Mouse (Mus musculus): ENCODE results near the gene Spsb2.
"Not testable (repeated sequence)": the region's sequence is repeated elsewhere in the genome, so short reads cannot be mapped to it uniquely, and the experiment has no call there.

The Spsb2 gene

DNA sequence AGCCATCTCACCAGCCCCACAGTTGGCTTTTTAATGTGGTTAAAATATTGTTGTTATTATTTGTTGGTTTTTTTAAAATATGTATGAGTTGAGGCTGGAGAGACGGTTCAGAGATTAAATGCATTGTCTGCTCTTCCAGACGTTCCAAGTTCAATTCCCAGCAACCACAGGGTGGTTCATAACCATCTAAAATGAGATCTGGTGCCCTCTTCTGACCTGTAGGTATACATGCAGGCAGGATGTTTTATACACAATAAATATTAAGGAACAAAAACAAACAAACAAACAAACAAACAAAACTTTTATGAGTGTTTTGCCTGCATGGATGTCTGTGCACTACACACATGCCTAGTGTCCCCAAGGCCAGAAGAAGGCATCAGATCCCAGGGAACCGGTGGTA lies 5.4 kb upstream of the Spsb2 start:
- DNase-seq (ENCODE audit: low spot score): no peak

GRCm38 (mm10) chr6:124803691-124804090 lies 4.8 kb upstream of the Spsb2 start:
- not testable (repeated sequence) for DNase-seq (ENCODE audit: low spot score)

GRCm38 (mm10) chr6:124804341-124804740 lies 4.1 kb upstream of the Spsb2 start:
- no peak for DNase-seq (ENCODE audit: low spot score)

GRCm38 (mm10) chr6:124805341-124806321 lies 2.8 kb upstream of the Spsb2 start:
- peak; percentile 87 for DNase-seq (ENCODE audit: low spot score)

DNA sequence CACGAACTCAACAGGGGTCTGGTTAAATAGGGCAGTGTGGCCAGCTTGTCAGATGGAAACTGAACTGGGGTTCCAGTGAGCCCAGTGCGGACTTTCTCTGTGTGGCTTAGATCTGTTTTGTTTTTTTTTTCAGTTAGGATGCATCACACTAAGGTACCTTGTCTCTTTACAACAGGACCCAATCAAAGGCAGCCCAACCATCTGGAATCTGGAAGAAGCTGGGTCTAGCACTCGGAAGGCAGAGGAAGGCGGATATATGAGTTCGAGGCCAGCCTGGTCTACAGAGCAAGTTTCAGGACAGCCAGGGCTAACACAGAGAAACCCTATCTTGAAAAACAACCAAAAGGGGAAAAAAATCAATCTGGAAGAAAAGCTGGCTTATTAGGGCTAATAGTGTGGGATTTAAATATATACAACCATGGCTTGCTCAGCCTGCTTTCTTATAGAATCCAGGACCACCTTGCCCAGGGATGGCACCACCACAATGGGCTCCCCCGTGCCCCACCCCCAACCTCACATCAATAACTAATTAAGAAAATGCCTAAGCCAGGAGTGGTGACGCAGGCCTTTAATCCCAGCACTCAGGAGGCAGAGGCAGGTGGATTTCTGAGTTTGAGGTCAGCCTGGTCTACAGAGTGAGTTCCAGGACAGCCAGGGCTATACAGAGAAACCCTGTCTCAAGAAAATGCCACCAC lies 1.9 kb upstream of the Spsb2 start:
- DNase-seq (ENCODE audit: low spot score): no peak

- no peak for DNase-seq (ENCODE audit: low spot score)
These were observed 1.1 kb upstream of the Spsb2 start for GRCm38 (mm10) chr6:124807366-124807765.

GRCm38 (mm10) chr6:124807986-124808357 lies 489 bp upstream of the Spsb2 start:
- DNase-seq (ENCODE audit: low spot score): no peak

GRCm38 (mm10) chr6:124809052-124809774 lies 752 bp downstream of the Spsb2 start:
- peak; percentile 62 for DNase-seq (ENCODE audit: low spot score)

- DNase-seq (ENCODE audit: low spot score): peak; percentile 16
These were observed 1.5 kb downstream of the Spsb2 start for GRCm38 (mm10) chr6:124809775-124810538.

- DNase-seq (ENCODE audit: low spot score): not testable (repeated sequence)
These were observed 2.3 kb downstream of the Spsb2 start for GRCm38 (mm10) chr6:124810566-124811402.

- DNase-seq (ENCODE audit: low spot score): no peak
These were observed 2.9 kb downstream of the Spsb2 start for GRCm38 (mm10) chr6:124811403-124811665.

DNA sequence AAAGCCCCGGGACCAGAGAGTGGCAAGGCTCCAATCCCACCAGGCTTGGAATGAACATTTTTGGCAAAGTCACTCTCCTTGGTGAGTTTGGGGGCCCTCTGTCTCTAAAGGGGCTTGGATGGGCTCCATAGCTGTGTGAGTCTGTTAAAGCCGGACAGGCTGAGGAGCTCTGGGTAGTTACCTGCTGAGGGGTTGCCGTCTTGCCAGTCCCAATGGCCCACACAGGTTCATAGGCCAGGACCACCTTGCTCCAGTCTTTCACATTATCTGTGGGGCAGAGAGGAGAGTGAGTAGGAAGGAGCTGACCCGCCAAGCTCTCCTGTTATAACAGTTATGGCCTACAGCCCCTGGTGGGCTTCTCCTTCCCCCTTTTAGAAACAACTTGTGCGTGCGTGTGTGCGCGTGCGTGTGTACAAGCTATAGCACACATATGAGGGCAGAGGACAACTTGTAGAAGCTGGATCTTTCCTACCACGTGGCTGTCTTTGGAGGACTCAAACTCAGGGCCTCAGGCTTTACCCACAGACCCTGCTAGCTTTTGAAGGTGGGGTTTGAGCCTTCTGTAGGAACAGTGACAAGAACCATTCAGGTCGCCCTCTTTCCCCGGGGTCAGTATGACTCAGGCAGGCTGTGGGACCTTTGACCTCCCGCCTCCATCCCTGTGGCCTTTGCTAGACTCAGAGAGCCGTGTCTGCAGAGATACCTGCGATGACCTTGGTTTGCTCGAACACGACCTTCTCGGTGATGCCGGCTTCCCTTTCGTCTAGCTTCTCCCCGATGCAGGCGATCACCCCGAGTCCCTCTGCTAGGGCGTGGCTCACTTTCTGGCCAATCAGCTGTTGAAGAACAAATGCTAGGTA lies 3.5 kb downstream of the Spsb2 start:
- peak; percentile 14 for DNase-seq (ENCODE audit: low spot score)

- no peak for DNase-seq (ENCODE audit: low spot score)
These were observed 4.4 kb downstream of the Spsb2 start for GRCm38 (mm10) chr6:124812848-124813247.

DNA sequence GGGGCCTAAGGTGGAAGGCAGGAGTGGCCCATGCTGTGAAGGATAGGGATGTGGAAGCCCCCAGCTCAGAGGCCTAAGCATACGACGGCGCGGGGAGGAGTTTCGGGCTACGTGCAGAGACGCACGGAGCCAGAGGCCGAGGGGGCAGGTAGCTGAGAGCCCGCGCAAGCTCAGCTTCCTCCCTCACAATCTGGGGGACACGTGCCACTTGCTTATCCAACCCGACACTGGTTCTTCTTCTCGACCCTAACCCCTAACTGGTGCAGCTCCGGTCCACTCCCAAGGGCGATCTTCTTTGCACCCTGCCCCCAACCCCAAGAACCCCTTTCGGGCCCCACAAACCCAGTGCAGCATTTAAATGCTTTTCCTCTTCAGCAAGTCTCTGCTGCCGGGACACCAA lies 5.0 kb downstream of the Spsb2 start:
- DNase-seq (ENCODE audit: low spot score): peak; percentile 59

- peak; percentile 82 for DNase-seq (ENCODE audit: low spot score)
These were observed 5.5 kb downstream of the Spsb2 start, which contains the start of gene Tpi1 for GRCm38 (mm10) chr6:124813933-124814332. Gene Tpi1 (minus strand): TSS chr6:124814296.

DNA sequence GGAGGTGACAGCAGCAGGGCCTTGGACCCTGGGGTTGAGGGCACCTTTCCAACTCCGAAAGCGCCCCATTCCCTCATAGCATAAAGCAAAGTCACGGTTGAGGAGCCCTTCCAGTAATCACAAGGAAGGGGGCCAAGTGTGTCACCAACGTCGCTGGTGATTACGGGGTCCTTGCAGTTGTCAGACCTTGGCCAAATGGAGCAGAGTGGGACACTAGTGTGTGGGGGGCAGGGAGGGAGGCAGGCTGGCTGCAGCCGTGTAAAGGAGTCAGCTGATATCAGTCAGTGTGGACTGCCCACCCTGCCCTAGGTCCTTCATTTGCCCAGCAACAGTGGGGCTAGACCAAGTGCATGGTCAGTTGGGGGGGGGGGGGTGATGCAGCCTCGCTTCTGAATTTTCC lies 6.0 kb downstream of the Spsb2 start:
- DNase-seq (ENCODE audit: low spot score): no peak

DNA sequence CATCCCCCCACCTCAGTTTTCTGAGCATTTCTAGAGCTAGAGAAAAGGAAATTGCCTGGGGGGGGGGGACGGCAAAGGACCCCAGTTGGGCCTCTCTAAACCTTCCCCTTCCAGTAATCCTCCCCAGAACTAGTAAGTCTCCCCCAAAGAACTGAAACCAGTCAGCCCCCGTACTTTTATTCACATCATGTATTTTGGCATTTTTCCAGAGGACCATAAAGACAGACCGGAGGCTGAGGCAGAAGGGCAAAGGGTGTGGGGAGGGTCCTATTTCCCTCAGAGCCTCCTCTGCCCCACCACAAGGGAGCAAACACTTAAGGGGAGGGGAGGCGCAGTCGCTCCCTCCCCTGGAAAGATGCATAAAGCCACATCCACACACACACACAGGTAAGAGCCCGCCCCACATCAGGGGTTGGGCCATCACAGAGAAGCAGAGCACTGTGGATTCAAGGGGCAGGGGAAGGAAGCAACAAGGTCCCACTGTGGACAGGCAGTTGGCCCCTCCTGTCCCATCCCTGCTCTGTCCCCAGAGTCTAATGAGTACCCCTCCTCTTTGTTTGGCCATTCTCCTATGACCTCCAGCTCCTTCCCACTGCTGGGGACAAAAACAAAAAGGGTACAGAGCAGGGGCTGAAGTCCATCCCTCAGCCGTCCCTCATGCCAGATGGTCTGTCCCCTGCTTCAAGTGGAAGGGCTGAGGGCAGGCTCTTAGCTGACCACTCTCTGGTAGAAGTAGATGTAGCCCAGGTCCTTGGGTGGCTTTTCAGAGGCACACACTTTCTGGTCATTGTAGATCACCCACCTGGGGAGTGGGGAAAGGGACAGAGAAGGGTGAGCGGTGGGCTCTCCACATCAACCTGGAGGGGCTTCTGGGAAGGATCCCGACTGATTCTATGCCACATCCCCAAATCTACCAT lies 6.7 kb downstream of the Spsb2 start:
- DNase-seq (ENCODE audit: low spot score): no peak

DNA sequence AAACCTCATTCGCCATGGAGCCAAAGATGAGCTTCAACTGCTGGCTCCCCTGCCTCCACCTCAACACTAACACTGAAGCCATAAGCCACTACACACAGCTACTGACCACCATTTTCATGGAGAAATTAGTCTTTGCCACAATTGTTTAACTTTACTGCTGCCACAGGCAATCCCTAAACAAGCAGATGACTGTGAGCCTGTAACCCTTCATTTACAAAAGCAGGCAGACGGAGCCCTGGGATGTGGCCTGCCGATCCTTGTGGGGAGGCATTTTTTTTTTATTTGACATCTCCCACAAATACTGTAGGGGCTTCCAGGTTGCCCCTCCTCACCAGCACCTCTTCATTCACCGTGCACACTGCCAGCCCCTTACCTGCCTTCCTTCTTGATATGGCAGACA lies 8.2 kb downstream of the Spsb2 start:
- DNase-seq (ENCODE audit: low spot score): no peak

GRCm38 (mm10) chr6:124817125-124817524 lies 8.7 kb downstream of the Spsb2 start:
- no peak for DNase-seq (ENCODE audit: low spot score)
